Mouse (Mus musculus) mature B cell (primary cell): ENCODE measurements around the gene Sik1.
"Not testable (repeated sequence)": the region's sequence is repeated elsewhere in the genome, so short reads cannot be mapped to it uniquely, and the experiment has no call there.

Source experiments
- in situ Hi-C: fragments of 300-500 bp; cut with MboI; formaldehyde crosslinking; loops from 2 replicates; pipeline ENCODE4 v1.14.3; 2019

Gene Sik1

GRCm38 (mm10) chr17:31855597-31856518, at the start of gene Sik1:
TSS of gene Sik1 (minus strand) at chr17:31855804.
- in situ Hi-C loops: loop anchor here (5.0 kb wide), 1 partner anchor 164 kb away; no protein-coding TSS in a partner anchor

GRCm38 (mm10) chr17:31905201-31905790, 49.7 kb upstream of the Sik1 start:
- in situ Hi-C loops: no loop called here

- in situ Hi-C loops: no loop called here
These were observed 48.4 kb upstream of the Sik1 start for GRCm38 (mm10) chr17:31904036-31904435.

- in situ Hi-C loops: no loop called here
These were observed 47.1 kb upstream of the Sik1 start for GRCm38 (mm10) chr17:31902630-31903198.

GRCm38 (mm10) chr17:31901461-31902204, 46.0 kb upstream of the Sik1 start:
- in situ Hi-C loops: no loop called here

GRCm38 (mm10) chr17:31898941-31899340, 43.3 kb upstream of the Sik1 start:
- in situ Hi-C loops: no loop called here

- in situ Hi-C loops: no loop called here
These were observed 41.7 kb upstream of the Sik1 start for GRCm38 (mm10) chr17:31897186-31897793.

GRCm38 (mm10) chr17:31896751-31897150, 41.1 kb upstream of the Sik1 start:
- in situ Hi-C loops: no loop called here

GRCm38 (mm10) chr17:31896311-31896710, 40.7 kb upstream of the Sik1 start:
- in situ Hi-C loops: no loop called here

- in situ Hi-C loops: no loop called here
These were observed 37.9 kb upstream of the Sik1 start for GRCm38 (mm10) chr17:31893371-31894060.

- in situ Hi-C loops: no loop called here
These were observed 37.1 kb upstream of the Sik1 start for GRCm38 (mm10) chr17:31892750-31893149.

- in situ Hi-C loops: no loop called here
These were observed 36.3 kb upstream of the Sik1 start for GRCm38 (mm10) chr17:31891858-31892257.

- in situ Hi-C loops: no loop called here
These were observed 34.8 kb upstream of the Sik1 start for GRCm38 (mm10) chr17:31890311-31890951.

GRCm38 (mm10) chr17:31889446-31890201, 34.0 kb upstream of the Sik1 start:
- in situ Hi-C loops: no loop called here

- in situ Hi-C loops: no loop called here
These were observed 32.9 kb upstream of the Sik1 start for GRCm38 (mm10) chr17:31888540-31888939.

- in situ Hi-C loops: not testable (repeated sequence)
These were observed 29.1 kb upstream of the Sik1 start for GRCm38 (mm10) chr17:31884676-31885075.

GRCm38 (mm10) chr17:31879406-31879805, 23.8 kb upstream of the Sik1 start:
- in situ Hi-C loops: loop anchor here (10.0 kb wide), 1 partner anchor 145 kb away; no protein-coding TSS in a partner anchor

- in situ Hi-C loops: loop anchor here (10.0 kb wide), 1 partner anchor 147 kb away; no protein-coding TSS in a partner anchor
These were observed 22.1 kb upstream of the Sik1 start for GRCm38 (mm10) chr17:31877650-31878141.

GRCm38 (mm10) chr17:31877181-31877581, 21.6 kb upstream of the Sik1 start:
- in situ Hi-C loops: loop anchor here (10.0 kb wide), 1 partner anchor 148 kb away; no protein-coding TSS in a partner anchor
